Mouse (Mus musculus) kidney, adult 18-20 months (tissue): ENCODE measurements around the gene Gm10228.
"Not testable (repeated sequence)": the region's sequence is repeated elsewhere in the genome, so short reads cannot be mapped to it uniquely, and the experiment has no call there.

ENCODE experiments used
- DNase-seq: peaks from one replicate; pipeline ENCODE4 v3.0.0; 2021

Gene Gm10228

GRCm38 (mm10) chr16:89041372-89041771 lies at the start of gene Gm10228:
TSS of gene Gm10228 (minus strand) at chr16:89041472.
- not testable (repeated sequence) for DNase-seq

DNA sequence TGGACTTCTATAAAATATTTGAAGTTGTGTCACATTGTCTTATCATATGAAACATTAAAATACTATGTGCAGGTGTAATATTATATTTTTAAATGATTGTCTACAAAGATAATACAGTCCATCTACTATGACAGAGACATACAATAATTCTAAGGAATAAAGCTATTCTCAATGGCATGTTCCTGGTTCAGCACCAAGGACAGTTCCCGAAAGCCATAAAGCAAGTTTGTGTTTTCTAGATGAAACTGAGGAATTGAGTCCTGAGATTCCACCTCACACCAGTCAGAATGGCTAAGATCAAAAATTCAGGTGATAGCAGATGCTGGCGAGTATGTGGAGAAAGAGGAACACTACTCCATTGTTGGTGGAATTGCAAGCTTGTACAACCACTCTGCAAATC lies 29.8 kb upstream of the Gm10228 start:
- not testable (repeated sequence) for DNase-seq

- DNase-seq: not testable (repeated sequence)
Observed at GRCm38 (mm10) chr16:89063902-89064301, 22.6 kb upstream of the Gm10228 start, which contains the start of gene 1110025L11Rik. TSS of gene 1110025L11Rik (minus strand) at chr16:89064002.

GRCm38 (mm10) chr16:89047783-89048182 lies 6.5 kb upstream of the Gm10228 start, which contains the start of gene Krtap6-5:
TSS of gene Krtap6-5 (minus strand) at chr16:89047883.
- no peak for DNase-seq

GRCm38 (mm10) chr16:89031399-89031798 lies 9.9 kb downstream of the Gm10228 start, which contains the start of gene Krtap6-1:
TSS of gene Krtap6-1 (plus strand) at chr16:89031699.
- not testable (repeated sequence) for DNase-seq

DNA sequence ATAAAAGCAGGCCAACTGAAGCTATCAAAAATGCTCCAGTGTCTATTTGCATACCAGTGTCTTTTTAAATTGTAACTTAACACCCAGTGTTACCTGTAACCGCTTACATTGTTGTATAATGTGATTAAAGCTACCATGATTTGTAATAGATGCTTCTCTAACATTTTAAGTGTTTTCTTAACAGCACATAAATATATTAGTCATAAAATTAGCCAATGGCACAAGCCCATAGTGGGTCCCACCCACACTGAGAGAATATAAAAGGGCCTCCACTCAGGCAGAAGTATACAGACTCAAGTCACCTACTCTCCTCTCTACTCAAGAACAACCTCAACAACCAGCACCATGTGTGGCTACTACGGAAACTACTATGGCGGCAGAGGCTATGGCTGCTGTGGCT lies 26.3 kb downstream of the Gm10228 start, which contains the start of gene Gm10229:
Gene Gm10229 (plus strand): TSS at position 301 of the 400 bp plus-strand sequence.
- not testable (repeated sequence) for DNase-seq

DNA sequence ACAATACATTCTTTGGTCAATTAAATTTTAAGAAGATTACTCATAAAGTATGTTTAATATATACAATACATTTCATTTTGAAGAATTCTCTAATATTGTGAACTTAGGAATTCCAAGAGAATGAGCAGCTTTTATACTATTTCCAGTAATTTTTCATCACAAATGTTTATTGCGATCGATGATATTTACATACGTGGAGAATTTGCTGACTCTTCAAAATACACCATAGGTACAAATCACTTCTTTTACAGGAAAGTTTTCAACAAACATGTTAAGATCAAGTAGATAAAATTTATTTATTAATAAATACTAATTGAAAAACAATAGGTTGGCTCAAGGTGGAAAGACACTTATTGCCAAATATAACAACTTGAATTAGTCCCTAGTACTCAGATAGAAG lies 27.3 kb downstream of the Gm10228 start:
- no peak for DNase-seq

- DNase-seq: no peak
Observed at GRCm38 (mm10) chr16:89010659-89011058, 30.6 kb downstream of the Gm10228 start, which contains the start of gene Krtap22-2. TSS of gene Krtap22-2 (minus strand) at chr16:89010759.
